28 mouse cellular contexts compared by ENCODE assay signal in genomic region chr17:83133201-83133600, GRCm38 (mm10).
DNase-seq lines count a peak whose midpoint lies in the region; ATAC-seq and TF ChIP-seq lines count a peak whose summit lies in the region.
"Had no signal": no experiment of that assay in that cellular context is flagged by ENCODE, and none has a peak within 500 bp of the region (broad histone marks: within the 10 kb centered on the region; RNA-seq: fewer than 3 reads in every experiment).

No protein-coding gene starts in this region.

- no peak overlapping the region for H3K4me2 ChIP-seq in lung, embryonic 14.5 days
- H3K4me2 ChIP-seq: embryonic facial prominence, embryonic 15.5 days; forebrain, embryonic 13.5 days; heart, embryonic 15.5 days; hindbrain, embryonic 12.5 days; midbrain, embryonic 11.5 days had no signal

- DNase-seq in lung, embryonic 14.5 days: peak; percentile 66
- DNase-seq in lung, postnatal 36 days: no peak
- no peak for DNase-seq in embryonic facial prominence, embryonic 10.5 days (ENCODE audit: low spot score)
- DNase-seq in limb, embryonic 10.5 days (ENCODE audit: low spot score): no peak
- DNase-seq in telencephalon, adult 2 months (ENCODE audit: low read depth, low spot score): peak; percentile 10
- DNase-seq in gastrocnemius, postnatal 14 days: no peak
- DNase-seq in cerebellum, adult 9-11 months: no peak
- DNase-seq: adrenal gland, postnatal 36 days; cerebellum, adult 8-10 months; cerebellum, postnatal 36 days; gastrocnemius, postnatal 25 days; heart, adult 11 months; kidney, adult 8-10 months; layer of hippocampus, adult 9-11 months; liver; lung, adult 2 months; lung, postnatal 14 days; right cerebral cortex, adult 18-20 months had no signal

- H3K9me3 ChIP-seq in lung, embryonic 14.5 days (ENCODE audit: low read depth, low read length): no peaks in the 10 kb centered on the region
- H3K9me3 ChIP-seq in embryonic facial prominence, embryonic 10.5 days: no peaks in the 10 kb centered on the region
- H3K9me3 ChIP-seq in limb, embryonic 10.5 days (replicated peaks): no peaks in the 10 kb centered on the region
- H3K9me3 ChIP-seq: embryonic facial prominence, embryonic 15.5 days; forebrain, embryonic 13.5 days; heart, embryonic 10.5 days; heart, embryonic 15.5 days; hindbrain, embryonic 12.5 days had no signal

- peaks cover 7% of the 10 kb centered on the region for H3K4me1 ChIP-seq in lung, embryonic 14.5 days (ENCODE audit: insufficient read depth)
- peaks cover 60% of the 10 kb centered on the region for H3K4me1 ChIP-seq in embryonic facial prominence, embryonic 10.5 days
- peaks cover 77% of the 10 kb centered on the region for H3K4me1 ChIP-seq in limb, embryonic 10.5 days

- no peak overlapping the region for H3K9ac ChIP-seq in lung, embryonic 14.5 days
- H3K9ac ChIP-seq: embryonic facial prominence, embryonic 15.5 days; forebrain, embryonic 13.5 days; heart, embryonic 15.5 days; hindbrain, embryonic 12.5 days; liver, embryonic 14.5 days had no signal

- H3K27ac ChIP-seq in lung, embryonic 14.5 days (ENCODE audit: low read depth): no peak overlapping the region
- H3K27ac ChIP-seq in embryonic facial prominence, embryonic 10.5 days (replicated peaks): peak overlapping the region; percentile 40; the same call in 1 of the 2 replicates
- H3K27ac ChIP-seq in limb, embryonic 10.5 days: peak overlapping the region; percentile 26; the same call in 1 of the 2 replicates
- H3K27ac ChIP-seq: embryonic facial prominence, embryonic 15.5 days; forebrain, embryonic 13.5 days; heart, embryonic 10.5 days; heart, embryonic 15.5 days; hindbrain, embryonic 12.5 days; kidney, postnatal 0 days; liver, embryonic 14.5 days had no signal

- no peak for ATAC-seq in lung, embryonic 14.5 days (ENCODE audit: insufficient read depth)
- ATAC-seq: CD4-positive, CD25-positive, alpha-beta regulatory T cell, adult 4 months; forebrain, embryonic 13.5 days; intestine, embryonic 16.5 days had no signal

- no peaks in the 10 kb centered on the region for H3K36me3 ChIP-seq in lung, embryonic 14.5 days (ENCODE audit: insufficient read depth)
- H3K36me3 ChIP-seq in embryonic facial prominence, embryonic 10.5 days (replicated peaks): no peaks in the 10 kb centered on the region
- no peaks in the 10 kb centered on the region for H3K36me3 ChIP-seq in limb, embryonic 10.5 days
- H3K36me3 ChIP-seq: embryonic facial prominence, embryonic 15.5 days; heart, embryonic 10.5 days; heart, embryonic 15.5 days; hindbrain, embryonic 12.5 days had no signal

- intact Hi-C loops in gastrocnemius, postnatal 14 days (cut with DNase I; ENCODE audit: low total_unique reads): no loop called here

- no peak for TF ChIP-seq CTCF in lung, embryonic 14.5 days (IDR thresholded peaks at IDR 0.05; ENCODE audit: low read depth)

- H3K27me3 ChIP-seq in lung, embryonic 14.5 days (ENCODE audit: insufficient read depth, low read length): no peaks in the 10 kb centered on the region
- peaks cover 49% of the 10 kb centered on the region for H3K27me3 ChIP-seq in embryonic facial prominence, embryonic 10.5 days (replicated peaks; ENCODE audit: low read depth, poor library complexity, severe bottlenecking)
- peaks cover 86% of the 10 kb centered on the region for H3K27me3 ChIP-seq in limb, embryonic 10.5 days (ENCODE audit: low read depth, poor library complexity, severe bottlenecking)
- H3K27me3 ChIP-seq: forebrain, embryonic 13.5 days; heart, embryonic 15.5 days; hindbrain, embryonic 12.5 days had no signal

- WGBS in lung, embryonic 14.5 days: 31% methylated on average over 9 of the region's 9 CpGs
- WGBS in embryonic facial prominence, embryonic 10.5 days: 74% methylated on average over 9 of the region's 9 CpGs
- WGBS in limb, embryonic 10.5 days: 67% methylated on average over 9 of the region's 9 CpGs

- H3K4me3 ChIP-seq in lung, embryonic 14.5 days (ENCODE audit: low read depth, low read length): no peak overlapping the region
- no peak overlapping the region for H3K4me3 ChIP-seq in embryonic facial prominence, embryonic 10.5 days
- no peak overlapping the region for H3K4me3 ChIP-seq in limb, embryonic 10.5 days
- H3K4me3 ChIP-seq: embryonic facial prominence, embryonic 15.5 days; forebrain, embryonic 13.5 days; heart, embryonic 10.5 days; heart, embryonic 15.5 days; hindbrain, embryonic 12.5 days had no signal

Comparison
In these comparisons a context has a peak if more than half of its experiments do, and no peak if none do; other contexts are left out.
1. DNase-seq: peak in lung, embryonic 14.5 days (single experiment) and telencephalon, adult 2 months (single experiment); none in lung, postnatal 36 days (single experiment), embryonic facial prominence, embryonic 10.5 days (single experiment), limb, embryonic 10.5 days (single experiment), gastrocnemius, postnatal 14 days (single experiment) and cerebellum, adult 9-11 months (single experiment).